Mouse (Mus musculus): ENCODE data around the gene Faim2.

Gene Faim2

GRCm38 (mm10) chr15:99470224-99470761 lies 57.7 kb downstream of the Faim2 start:
- intact Hi-C loops (cut with DNase I), result loop anchor here (5.0 kb wide), 1 partner anchor 153 kb away; no protein-coding TSS in a partner anchor

GRCm38 (mm10) chr15:99469736-99470135 lies 58.2 kb downstream of the Faim2 start:
- intact Hi-C loops (cut with DNase I), result loop anchor here (5.0 kb wide), 1 partner anchor 152 kb away; no protein-coding TSS in a partner anchor

- intact Hi-C loops (cut with DNase I), result no loop called here
These were observed 58.9 kb downstream of the Faim2 start for GRCm38 (mm10) chr15:99469067-99469466.

GRCm38 (mm10) chr15:99463194-99463593 lies 64.8 kb downstream of the Faim2 start:
- intact Hi-C loops (cut with DNase I), result no loop called here

GRCm38 (mm10) chr15:99457606-99458401 lies 70.2 kb downstream of the Faim2 start, which contains the start of gene Nckap5l:
Nckap5l (minus strand) TSS chr15:99457748.
- intact Hi-C loops (cut with DNase I), result no loop called here

- intact Hi-C loops (cut with DNase I), result no loop called here
These were observed 70.9 kb downstream of the Faim2 start for GRCm38 (mm10) chr15:99456963-99457605.

- intact Hi-C loops (cut with DNase I), result no loop called here
These were observed 71.5 kb downstream of the Faim2 start for GRCm38 (mm10) chr15:99456338-99456962.

GRCm38 (mm10) chr15:99455415-99455814 lies 72.5 kb downstream of the Faim2 start:
- intact Hi-C loops (cut with DNase I), result no loop called here

- intact Hi-C loops (cut with DNase I), result no loop called here
These were observed 73.2 kb downstream of the Faim2 start for GRCm38 (mm10) chr15:99454585-99455279.

GRCm38 (mm10) chr15:99453153-99453900 lies 74.6 kb downstream of the Faim2 start:
- intact Hi-C loops (cut with DNase I), result no loop called here

- intact Hi-C loops (cut with DNase I), result no loop called here
These were observed 78.1 kb downstream of the Faim2 start for GRCm38 (mm10) chr15:99449751-99450280.

- intact Hi-C loops (cut with DNase I), result no loop called here
These were observed 78.7 kb downstream of the Faim2 start for GRCm38 (mm10) chr15:99449131-99449750.

All from adrenal gland (tissue).